Mouse (Mus musculus): ENCODE measurements around the gene Gast. TPM values are rescaled to one million over a fixed set of nuclear protein-coding genes. Genes with fewer than 3 reads are reported as not detected.

Gene Gast
- total RNA-seq, 2 experiments from 2014 or later: not detected

- peak; percentile 60 to 67 for DNase-seq
Observed at GRCm38 (mm10) chr11:100362209-100362978, 28.2 kb downstream of the Gast start.

DNA sequence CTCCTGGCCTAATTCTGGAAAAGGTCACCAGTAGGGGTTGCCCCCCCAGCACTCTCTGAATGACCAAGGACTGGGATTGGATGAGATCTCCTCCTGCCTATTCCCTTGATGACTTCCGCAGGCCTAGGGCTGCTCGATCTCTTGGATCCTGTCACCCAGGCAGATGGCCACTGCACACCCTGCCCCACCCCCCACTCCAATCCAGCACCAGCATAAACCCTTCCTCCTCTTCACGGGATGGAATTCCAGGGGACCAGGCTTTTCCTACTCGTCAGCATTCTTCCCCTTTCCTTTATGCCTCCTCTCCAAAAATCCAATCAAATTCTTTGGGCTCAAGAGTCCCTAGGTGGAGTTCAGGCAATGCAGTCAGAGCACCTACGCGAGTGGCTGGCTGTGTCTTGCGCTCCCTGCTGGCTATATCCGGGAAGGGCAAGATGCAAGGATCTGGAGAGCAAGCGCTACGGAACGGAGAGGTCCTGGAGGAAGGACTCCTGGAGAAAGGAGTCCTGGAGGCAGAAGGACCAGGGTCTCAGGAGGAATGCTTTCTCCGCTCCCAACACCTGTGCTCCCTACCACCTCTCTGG lies 28.9 kb downstream of the Gast start:
- peak in 1 of 2 experiments; percentile 56 for DNase-seq

DNA sequence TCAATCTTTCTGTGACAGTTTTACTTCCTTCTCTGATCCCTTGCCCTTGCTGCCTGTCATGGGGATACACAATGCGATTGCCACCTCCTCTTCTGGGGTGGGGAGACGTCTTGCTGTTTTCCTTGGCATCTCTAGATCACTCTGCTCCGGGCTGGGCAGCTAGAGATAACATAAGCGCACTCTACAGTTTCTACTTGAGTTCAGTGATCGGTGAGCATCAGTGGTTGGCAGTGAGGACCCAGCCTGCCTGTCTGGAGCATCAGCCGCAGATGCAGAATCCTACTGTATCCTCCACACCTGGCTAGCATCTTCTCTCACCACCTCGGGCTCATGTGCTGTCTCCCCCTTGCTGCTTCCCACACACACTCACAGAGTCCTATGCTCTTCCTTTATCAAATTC lies 34.9 kb downstream of the Gast start:
- no peak for DNase-seq

GRCm38 (mm10) chr11:100369822-100370221 lies 35.6 kb downstream of the Gast start:
- DNase-seq: no peak

DNA sequence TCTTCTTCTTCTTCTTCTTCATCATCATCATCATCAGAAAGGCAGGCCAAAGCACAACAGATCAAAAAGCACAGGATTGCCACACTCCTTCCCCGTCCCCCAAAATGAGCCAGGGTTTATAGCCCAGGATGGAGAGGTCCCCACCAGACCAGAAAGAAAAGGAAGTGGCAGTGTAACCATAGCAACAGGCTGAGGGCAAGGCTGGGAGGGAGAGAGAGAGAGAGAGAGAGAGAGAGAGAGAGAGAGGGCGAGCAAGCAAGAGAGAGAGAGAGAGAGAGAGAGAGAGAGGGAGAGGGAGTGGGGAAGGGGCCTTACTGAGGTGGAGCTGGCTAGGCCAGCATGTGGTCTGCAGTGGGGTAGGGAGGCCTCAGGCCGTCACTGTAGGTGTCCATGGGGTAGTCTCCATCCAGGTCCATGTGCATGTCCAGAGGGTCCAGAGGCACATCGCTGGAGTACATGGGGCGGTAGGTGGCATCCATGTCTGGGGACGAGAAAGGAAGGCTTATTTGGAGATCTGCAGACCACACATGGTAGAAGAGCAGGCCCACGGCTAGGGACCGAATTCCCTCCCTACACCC lies 37.9 kb downstream of the Gast start:
- DNase-seq: no peak

DNA sequence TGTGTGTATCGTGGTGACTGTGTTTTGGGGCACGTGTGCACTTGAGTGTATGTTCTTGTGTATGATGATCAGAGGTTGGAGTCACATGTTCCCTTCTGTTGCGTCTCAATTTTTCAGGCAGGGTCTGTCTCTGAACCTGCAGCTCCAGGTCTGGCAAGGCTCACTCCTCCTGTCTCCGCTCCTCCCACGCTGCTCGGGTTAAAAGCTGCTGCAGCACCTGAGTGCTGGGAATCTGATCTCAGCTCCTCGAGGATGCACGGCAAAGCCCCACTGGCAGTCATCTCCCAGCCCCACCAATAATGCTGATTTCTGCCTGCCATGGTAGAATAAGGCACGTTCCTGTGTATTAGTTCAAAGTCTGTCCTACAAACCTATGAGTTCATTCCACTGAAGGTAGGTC lies 40.9 kb downstream of the Gast start:
- no peak for DNase-seq

GRCm38 (mm10) chr11:100376005-100376404 lies 41.8 kb downstream of the Gast start:
- no peak for DNase-seq

- DNase-seq: no peak
Observed at GRCm38 (mm10) chr11:100376746-100377389, 42.7 kb downstream of the Gast start.

DNA sequence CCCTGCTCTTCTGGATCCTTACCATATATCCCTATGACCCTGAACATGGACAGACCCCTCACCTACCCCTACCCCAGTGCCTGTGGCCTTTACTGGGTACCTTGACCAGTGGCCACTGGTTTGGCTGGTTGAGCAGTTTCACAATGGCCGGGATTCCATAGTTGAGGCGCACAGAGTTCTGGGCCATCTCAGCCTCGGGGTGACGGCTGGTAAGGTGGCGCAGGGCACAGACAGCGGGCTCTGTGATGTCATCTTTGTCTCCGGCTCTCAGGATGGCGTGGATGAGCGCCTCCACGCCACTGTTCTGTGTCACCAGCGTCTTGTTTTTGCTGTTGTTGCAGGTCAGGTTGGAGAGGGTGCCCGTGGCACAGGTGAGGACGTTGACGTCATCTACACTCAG lies 43.8 kb downstream of the Gast start:
- no peak for DNase-seq

DNA sequence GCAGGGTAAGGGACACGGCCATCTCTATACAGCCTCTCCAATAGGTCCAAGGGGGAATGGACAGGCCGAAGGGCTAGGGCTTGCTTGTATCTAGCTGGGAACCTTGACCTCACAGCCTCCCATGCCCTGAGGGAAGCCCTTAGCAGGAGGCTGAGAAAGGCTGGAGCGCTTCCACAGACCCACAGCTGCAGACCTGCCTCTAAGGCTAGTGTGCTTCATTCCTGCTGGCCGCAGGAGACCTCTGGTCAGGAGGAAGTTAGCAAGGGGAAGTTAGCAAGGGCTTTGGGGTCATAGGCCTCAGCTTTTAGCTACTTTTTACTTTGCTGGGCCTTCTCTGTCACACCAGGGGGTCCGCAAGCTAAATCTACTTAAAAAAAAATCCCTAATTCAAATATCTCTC lies 44.2 kb downstream of the Gast start:
- no peak for DNase-seq

DNA sequence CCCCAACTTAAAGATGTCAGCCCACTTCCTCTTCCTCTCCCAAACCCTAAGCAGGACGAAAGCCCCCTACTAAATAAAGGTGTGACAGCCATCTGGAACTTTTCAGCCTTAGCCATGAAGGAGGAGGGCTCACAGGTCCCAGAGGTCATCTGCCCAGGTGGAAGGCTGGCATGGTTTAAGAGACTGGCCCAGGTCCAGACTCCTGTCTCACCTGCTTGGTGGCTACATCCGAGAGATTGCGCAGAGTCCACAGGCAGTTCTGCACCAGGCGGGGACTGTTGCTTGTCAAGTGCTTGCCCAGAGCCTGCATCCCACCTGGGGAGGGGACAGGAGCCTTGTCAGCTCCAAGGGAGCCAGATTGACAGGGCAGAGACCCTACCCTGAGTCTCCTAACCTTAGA lies 45.1 kb downstream of the Gast start:
- DNase-seq: no peak

DNA sequence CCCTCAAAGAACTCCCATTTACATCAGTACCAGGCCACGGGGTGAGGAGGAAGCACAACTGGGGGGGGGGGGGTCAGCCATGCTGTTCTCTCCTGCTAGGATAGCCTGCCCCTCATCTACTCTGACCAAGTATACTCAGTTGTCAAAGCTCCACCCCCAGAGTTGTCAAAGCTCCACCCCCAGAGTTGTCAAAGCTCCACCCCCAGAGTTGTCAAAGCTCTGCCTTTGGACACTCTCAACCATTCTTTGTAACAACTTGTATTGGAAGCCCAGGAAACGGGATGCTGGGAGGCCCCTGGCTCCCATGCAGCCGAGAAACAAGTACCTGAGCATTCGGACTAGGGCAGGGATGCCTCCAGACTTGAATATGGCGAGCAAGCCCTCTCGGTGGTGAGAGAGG lies 48.5 kb downstream of the Gast start:
- no peak for DNase-seq

- DNase-seq: no peak
Observed at GRCm38 (mm10) chr11:100385016-100385415, 50.8 kb downstream of the Gast start.

DNA sequence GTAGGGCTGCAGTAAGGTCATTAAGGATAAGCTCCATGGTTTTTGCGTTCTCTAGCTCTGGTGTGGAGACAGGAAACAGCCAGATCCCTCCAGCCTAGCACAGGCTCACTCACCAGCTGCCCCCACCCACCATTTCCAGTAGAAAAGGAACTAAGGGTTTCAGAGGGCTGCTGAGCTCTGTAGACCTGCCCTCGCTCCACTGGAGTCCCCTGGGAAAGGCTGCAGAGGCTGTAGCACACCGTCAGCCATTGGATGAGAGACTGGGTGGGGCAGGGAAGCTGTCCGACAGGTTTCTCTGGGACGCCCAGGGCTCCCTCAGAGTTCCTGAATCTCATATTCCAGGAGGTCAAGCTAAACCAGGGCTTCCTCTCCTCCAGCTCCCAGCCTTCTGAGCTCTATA lies 52.4 kb downstream of the Gast start:
- no peak for DNase-seq

Other genes with a start within 250 kb of the Gast start
- not detected for gene Krt32, start 246.2 kb upstream of the Gast start, total RNA-seq (2021)
- not detected for gene Krt35, start 238.2 kb upstream of the Gast start, total RNA-seq (2021)
- gene Krt36, start 228.8 kb upstream of the Gast start, total RNA-seq (2021): not detected
- gene Krt13, start 212.8 kb upstream of the Gast start, total RNA-seq (2021): not detected
- under 1 TPM; 0.23 to 0.40 TPM for gene Krt15, start 198.5 kb upstream of the Gast start, total RNA-seq (2021)
- gene Krt19, start 185.7 kb upstream of the Gast start, total RNA-seq (2021): under 1 TPM; 0.23 to 0.52 TPM
- gene Krt9, start 141.2 kb upstream of the Gast start, total RNA-seq (2021): 1 to 10 TPM; 2.5 to 2.7 TPM
- not detected for gene Krt14, start 126.9 kb upstream of the Gast start, total RNA-seq (2021)
- gene Krt16, start 85.5 kb upstream of the Gast start, total RNA-seq (2021): not detected
- not detected for gene Krt17, start 73.4 kb upstream of the Gast start, total RNA-seq (2021)
- not detected for gene Krt42, start 64.5 kb upstream of the Gast start, total RNA-seq (2021)
- gene Eif1, start 14.5 kb upstream of the Gast start, total RNA-seq (2021): 100 to 1,000 TPM; 775 to 777 TPM
- 100 to 1,000 TPM; 148 to 154 TPM for gene Hap1, start 21.7 kb downstream of the Gast start, total RNA-seq (2021)
- gene Jup, start 63.4 kb downstream of the Gast start, total RNA-seq (2021): 10 to 100 TPM; 36.5 to 39.8 TPM
- 1 to 10 TPM; 8.7 to 9.4 TPM for gene P3h4, start 80.4 kb downstream of the Gast start, total RNA-seq (2021)
- gene Fkbp10, start 81.3 kb downstream of the Gast start, total RNA-seq (2021): 1 to 10 TPM; 4.4 to 5.0 TPM
- gene Nt5c3b, start 107.4 kb downstream of the Gast start, total RNA-seq (2021): 10 to 100 TPM; 56.9 to 62.8 TPM
- gene Klhl10, start 107.5 kb downstream of the Gast start, total RNA-seq (2021): 1 to 10 TPM; 1.4 to 1.9 TPM
- 100 to 1,000 TPM; 126 to 127 TPM for gene Klhl11, start 138.3 kb downstream of the Gast start, total RNA-seq (2021)
- 100 to 1,000 TPM; 103 to 109 TPM for gene Acly, start 193.6 kb downstream of the Gast start, total RNA-seq (2021)
- gene Ttc25, start 211.2 kb downstream of the Gast start, total RNA-seq (2021): 1 to 10 TPM in 1 of 2 experiments, under 1 TPM in 1; 0.82 to 1.3 TPM
- 100 to 1,000 TPM; 246 to 256 TPM for gene Cnp, start 240.5 kb downstream of the Gast start, total RNA-seq (2021)

All from layer of hippocampus, postnatal 36 days (tissue).